Mouse (Mus musculus): Measurements from ENCODE around the gene Scd4.

Gene Scd4

DNA sequence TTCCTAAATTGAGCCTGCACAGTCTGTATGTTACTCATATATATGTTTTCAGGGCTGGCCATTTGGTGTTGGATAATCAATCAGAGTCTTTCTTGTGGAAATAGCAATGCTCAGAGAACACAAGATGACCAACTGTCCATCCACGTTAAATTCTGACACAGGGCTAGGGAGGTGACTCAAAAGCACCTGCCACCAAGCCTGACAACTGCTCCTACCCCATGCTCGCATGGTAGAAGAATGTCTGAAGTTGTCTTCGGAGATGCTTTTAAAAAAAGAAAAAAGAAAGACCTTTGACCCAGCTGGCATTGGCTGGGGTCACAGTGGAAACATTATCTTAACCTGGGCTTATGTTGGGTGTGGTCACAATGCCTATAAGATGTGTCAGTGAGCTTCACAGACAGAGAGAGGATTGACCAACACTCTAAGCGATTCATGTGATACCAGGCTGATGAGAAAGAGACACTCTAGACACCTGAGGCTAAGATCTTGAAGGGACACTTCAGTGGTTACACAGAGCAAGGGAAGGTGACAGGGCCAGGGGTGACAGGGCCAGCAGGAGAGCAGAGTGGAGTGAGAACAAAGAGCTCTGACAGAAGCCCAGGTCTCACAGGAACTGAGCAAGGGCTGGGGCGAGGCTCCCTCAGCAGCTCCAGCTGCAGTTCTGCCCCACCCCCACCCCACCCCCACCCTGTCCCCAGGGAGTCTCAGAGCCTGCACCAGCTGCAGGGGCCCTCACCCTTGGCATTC lies 44.9 kb downstream of the Scd4 start:
- no peak for DNase-seq (ENCODE audit: low spot score in 2 of 2)

DNA sequence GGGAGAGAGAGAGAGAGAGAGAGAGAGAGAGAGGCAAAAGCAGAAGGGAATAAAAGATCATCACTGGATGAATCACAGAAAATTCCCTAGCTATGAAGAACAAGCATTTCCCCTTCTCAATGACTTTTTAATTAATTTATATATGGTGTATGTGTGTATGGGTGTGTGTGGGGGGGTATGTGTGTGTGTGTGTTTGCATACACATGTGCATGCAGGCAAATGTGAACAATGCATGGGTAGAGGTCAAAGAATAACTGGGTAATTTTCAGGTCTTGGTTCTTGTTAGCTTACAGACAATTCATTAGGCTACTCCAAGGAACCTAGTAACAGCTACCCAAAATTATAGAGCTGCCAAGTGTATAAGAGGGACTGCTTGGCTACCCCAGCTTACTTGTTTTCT lies 46.2 kb downstream of the Scd4 start:
- DNase-seq (ENCODE audit: low spot score in 2 of 2): no peak

DNA sequence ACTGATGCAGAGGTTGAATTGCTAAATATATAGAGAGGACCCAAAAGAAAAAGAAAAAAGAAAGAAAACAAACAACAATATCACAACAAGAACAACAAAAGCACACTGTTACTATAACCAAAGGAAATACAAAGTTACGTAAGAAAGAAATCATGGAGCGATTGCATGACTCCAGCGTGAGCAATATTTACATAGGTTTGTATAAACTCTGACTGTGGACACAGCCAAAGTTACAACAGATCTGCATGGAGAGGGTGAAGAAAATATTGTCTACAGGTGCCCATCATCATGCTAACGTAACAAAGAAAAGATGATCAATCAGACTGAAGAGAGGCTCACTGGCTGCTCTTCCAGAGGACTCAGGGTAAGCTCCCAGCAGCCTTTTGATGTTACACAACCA lies 47.2 kb downstream of the Scd4 start:
- no peak for DNase-seq (ENCODE audit: low spot score in 2 of 2)

DNA sequence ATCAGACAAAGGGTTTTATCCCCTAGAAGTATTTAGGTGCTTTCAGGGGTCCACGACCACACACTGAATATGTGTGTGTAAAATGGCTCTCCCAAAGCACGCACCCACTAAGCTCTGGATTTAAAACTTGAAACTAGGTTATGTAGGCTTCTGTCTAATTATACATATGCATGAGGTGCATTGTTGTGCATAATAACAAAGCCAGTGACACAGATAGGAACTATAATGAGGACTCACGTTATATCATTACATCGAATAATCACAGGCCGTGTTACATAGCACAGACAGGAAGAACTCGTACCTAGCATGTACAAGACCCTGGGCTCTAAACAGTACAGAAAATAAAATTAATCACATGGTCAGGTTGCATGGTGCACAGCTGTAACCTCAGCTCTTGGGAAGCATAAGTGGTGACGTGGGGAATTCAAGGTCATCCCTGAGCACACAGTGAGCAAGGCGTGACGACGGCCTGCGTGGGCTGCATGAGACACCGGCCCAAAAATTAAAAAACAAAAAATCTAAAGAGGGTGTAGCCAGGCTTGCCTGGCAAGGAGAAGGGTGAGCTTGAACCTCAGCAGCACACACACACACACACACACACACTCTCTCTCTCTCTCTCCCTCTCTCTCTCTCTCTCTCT lies 49.9 kb downstream of the Scd4 start:
- no peak for DNase-seq (ENCODE audit: low spot score in 2 of 2)

DNA sequence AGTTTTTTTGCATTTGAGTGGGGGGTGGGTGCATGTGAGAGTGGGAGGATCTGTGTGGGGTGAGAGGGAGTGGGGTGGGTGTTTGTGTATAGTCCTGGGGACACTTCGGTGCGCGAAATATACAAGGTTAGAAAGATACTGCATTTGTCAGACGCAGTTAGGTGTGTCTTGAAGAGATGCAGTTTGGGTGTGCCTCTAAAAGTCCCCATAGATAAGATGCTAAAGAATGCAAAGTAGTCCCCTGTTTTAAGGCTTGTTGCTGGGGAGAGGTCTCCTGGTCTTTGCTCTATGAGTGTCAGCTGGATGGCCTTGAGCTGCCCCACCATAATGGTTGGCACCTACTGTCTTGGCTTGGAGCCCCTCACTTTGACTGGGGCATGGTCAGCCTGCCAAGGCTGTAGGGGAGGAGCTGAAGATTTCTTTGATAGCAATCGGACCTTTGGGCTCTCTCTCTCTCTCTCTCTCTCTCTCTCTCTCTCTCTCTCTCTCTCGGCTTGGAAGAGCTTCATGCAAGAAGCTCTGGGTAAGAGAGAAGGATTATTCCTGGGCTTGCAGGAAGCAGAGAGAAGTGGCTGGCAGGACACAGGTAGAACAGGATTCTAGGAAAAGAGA lies 53.1 kb downstream of the Scd4 start:
- DNase-seq (ENCODE audit: low spot score in 2 of 2): no peak

DNA sequence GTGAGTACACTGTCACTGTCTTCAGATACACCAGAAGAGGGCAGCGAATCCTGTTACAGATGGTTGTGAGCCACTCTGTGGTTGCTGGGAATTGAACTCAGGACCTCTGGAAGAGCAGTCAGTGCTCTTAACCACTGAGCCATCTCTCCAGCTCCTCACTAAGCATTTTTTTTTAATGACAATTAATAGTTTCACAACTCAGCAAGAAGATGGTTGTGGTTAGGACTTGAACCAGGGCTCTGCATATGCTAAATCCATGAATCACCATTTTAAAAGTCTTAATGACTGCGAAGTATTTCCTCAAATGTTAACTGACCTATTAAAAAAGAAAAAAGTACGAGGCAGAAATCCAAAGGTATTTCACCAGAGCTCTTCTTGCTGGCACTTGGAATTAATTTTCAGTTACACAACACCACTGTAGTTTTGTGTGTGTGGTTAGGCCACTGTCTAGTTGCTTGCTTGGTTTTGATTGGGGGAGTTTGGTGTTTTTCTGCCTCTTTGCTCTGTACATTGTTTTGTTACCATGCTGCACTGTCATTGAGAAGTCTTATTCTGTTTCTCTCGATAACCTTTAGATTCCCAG lies 54.3 kb downstream of the Scd4 start:
- DNase-seq (ENCODE audit: low spot score in 2 of 2): no peak

DNA sequence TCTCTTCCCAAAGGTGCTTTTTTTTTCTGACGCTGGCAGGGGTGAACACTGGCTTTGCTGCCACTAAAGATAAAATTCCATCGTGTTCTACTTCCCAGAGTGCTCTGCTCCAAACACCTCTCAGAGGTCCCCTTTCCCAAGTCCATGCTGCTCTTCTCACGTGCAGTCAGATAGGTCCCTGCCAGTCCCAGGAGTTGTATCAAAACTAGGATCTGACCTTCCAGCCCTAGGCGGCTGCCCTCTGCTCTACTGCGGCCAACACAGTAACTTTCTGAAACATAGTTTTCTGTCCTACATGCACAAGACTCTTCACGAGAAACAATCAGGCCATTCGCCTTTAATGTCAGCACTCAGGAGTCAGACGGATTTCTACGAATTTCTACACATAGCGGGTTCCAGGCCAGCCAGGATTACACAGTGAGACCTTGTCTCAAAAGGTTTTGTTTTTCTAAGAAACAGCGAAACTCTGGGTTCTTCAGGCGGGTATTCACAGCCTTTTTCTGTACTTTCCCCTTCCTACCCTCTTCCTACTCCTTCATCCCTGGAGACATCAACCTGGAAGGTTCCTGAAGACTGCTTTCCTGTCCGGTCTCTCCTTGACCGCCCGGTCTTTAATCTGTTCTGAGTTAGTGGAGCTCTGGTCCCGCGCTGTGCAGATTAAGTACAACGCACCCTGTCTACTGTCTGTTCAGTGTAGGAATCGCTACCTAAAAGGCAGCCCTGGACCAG lies 55.0 kb downstream of the Scd4 start:
- DNase-seq (ENCODE audit: low spot score in 2 of 2): no peak

DNA sequence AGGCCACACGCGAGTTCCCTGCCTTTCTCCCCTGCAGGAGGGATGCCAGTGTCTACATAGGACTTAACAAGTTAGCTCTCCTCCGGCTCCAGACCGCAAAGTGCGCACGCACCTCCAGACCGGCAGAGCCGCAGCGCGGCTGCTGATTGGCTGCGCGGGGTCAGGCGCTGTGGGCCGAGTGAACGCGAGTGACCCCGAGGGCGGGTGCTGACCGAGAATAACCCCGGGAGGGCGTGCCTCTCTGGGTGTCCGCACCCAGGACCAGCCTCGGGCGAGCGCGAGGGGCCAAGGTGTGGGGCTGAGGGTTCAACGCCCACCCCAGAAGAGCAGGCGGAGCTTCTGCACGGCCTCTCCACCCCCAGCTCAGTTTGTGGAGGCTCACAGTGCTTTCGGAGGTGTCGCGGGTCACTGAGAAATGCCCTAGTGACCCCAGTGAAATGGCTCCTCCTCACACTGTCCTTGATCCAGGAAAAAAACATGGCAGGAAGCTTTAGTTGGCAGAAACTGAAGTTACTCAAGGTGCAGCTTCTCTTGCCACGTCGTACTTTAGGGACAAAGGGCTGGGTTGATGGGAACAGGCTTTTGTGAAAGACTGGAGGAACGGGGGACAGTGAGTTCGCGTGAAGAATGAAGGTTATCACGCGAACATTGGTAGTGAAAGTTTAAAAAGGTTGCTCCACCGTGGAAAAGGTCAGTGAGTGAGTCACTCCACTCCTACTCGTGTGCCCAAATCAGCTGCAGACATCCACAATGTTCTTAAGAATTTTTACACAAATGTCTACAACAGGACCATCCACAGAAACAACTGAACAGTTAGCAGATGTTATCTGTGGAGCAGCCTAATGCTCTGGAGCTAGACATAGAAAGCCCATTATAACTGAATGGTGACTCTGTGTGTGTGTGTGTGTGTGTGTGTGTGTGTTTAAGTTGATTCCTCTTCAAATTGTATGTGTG lies 55.9 kb downstream of the Scd4 start:
- DNase-seq (ENCODE audit: low spot score in 2 of 2): peak; percentile 96

DNA sequence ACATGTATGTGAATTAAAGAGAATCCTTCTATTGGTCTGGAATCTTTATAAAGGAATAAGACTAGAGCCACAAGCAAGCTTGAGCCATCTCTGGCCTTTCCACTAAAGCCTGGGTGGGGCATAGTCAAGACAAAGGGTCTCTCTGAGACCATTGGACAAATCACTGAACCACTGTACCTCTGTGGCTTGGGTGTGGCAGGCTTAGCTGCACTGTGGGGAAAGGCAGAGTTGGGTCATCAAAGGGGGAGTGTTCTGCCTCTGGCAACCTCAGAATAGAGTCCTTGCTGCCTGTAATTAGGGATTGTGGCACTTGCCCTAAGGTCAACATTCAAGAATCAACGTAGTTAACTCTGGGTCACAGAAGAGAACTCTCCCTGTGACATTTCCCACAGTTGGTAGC lies 56.6 kb downstream of the Scd4 start:
- peak in 1 of 2 experiments; percentile 14 for DNase-seq (ENCODE audit: low spot score in 2 of 2)

DNA sequence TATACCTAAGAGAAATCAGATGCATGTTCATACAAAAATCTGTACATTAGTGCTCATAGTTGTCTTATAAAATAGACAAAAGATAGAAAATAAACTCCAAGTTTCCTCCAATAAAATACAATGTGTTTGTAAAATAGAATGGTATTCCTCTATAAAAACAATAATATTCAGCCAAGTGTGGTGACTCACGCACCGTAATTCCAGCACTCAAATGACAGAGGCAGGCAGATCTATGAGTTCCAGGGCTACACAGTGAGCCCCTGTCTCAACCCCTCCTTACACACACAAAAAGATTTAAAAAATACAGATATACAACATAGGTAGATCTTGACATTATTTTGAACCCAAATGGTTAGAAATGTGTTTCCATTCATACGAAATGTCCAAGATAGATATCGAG lies 59.0 kb downstream of the Scd4 start:
- no peak for DNase-seq (ENCODE audit: low spot score in 2 of 2)

DNA sequence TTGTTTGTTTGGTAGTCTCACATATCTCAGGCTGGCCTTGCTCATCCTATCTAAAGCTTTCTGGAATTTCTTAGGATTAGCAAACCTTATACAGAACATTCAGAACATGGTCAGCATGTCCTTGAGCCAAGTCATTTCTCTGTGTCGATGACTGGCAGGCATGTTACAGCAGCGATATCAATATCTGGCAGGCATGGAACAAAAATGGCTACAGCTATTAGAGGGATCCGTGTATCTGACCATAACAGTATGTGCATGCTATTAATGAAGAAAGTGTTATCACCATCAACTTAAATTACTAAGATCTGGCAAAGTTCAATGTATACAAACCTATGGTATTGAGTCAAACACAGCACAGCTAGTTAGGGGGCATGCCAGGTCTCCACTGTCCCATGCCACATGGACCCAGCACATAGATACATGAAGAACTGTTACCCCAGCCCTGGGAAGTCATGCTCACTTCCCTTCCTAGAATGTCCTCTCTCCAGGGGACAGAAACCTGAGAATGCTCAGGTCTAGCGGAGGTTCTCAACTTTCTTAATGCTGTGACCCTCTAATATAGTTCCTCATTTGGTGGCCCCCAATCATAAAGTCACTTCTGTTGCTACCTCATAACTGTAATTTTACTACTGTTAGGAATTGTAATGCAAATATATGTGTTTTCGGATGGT lies 59.6 kb downstream of the Scd4 start:
- no peak for DNase-seq (ENCODE audit: low spot score in 2 of 2)

DNA sequence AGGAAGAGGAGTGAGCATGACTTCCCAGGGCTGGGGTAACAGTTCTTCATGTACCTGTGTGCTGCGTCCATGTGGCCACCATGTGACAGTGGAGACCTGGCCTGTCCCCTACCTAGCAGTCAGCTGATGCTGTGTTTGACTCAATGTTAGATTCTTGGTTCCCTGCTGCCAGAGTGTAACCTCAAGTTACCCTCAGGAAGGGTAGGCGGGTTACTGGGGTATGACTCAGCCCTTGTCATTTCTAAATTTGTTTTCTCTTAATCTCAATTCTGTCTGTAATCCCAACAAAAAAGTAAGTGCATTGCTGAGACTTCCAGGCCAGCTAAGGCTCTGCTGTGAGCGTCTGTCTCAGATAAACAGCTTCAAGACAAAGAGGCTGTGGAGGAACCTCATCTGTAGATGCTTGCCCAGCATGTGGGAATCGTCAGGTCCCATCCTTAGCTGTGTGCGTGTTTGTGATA lies 61.1 kb downstream of the Scd4 start:
- DNase-seq (ENCODE audit: low spot score in 2 of 2): peak in 1 of 2 experiments; percentile 42

DNA sequence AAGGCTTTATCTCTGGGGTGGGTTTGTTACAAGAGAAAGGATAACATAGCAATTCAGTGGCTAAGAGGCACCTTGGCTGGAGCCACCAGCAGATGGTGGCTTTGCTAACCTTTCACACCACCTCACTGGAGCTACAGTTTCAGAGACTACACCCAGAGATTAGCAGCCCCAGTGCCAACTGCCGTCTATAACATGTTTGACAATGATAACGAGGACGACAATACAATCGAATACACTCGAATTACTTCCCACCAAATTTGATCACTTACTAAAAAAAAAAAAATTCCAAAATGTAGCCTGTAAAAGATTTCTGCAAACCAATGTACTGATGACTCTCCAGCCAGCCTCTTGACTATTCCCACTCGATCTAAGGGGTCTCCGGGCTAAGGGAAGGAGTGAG lies 62.1 kb downstream of the Scd4 start:
- DNase-seq (ENCODE audit: low spot score in 2 of 2): no peak

Data from heart, adult 9 months (tissue).